Mouse (Mus musculus) liver, adult 2 months (tissue): ENCODE results near the gene Gm853.

Experiments used
- CTCF ChIP-seq: fragments of 200-500 bp; IDR thresholded peaks from 2 replicates; pipeline ENCODE4 v1.5.1; 2011; ENCODE audit warnings: low read depth, low read length, control low read depth
- POLR2A ChIP-seq: fragments of 200-500 bp; IDR thresholded peaks from 2 replicates; pipeline ENCODE4 v1.6.1; 2011; ENCODE audit warnings: low read length, control low read depth; ENCODE audit not compliant: insufficient read depth; ENCODE audit errors: extremely low read depth

DNA sequence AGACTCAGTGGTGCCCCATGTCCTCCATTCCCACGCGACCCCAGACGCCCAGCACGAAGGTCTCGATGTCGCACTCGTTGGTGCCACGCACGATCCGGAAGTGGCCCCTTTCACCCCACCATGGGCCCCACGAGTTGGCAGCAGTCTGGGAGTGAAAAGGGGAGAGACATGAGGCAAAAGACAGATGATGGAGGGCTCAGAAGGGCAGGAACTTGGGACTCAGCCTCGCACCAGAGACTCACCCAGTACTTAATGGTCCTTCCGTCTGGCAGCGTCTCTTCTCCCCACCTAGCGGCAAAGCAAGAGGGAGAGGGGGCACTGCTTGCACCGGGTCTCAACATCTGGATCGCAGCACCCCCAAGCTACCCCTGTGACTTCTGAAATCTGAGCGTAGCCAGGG lies 56.1 kb downstream of the Gm853 start:
- no peak for TF ChIP-seq CTCF
- TF ChIP-seq POLR2A = no peak
